Mouse (Mus musculus) forebrain, embryonic 16.5 days (tissue): ENCODE measurements at regions not wholly inside any gene's neighbourhood (a gene's known extent, or its start where the extent isn't known, plus 50 kb on each side); places are given as distances from the start of the nearest gene placed in this dataset.

ENCODE experiments used
- ATAC-seq: fragments of 200-750 bp; cut with Nextera tagmentation; 2 replicates; pipeline ENCODE4 v1.8.0; 2017; ENCODE audit warnings: mild to moderate bottlenecking, moderate library complexity
- H3K27ac ChIP-seq: fragments of 300-500 bp; sonication (generic); 2 replicates; pipeline ENCODE4 v1.5.1; 2014; ENCODE audit warnings: low read length, control low read depth
- H3K27me3 ChIP-seq: fragments of 300-500 bp; sonication (generic); replicated peaks from 2 replicates; pipeline ENCODE4 v1.6.1; 2014; ENCODE audit warnings: low read length; ENCODE audit not compliant: control insufficient read depth, insufficient read depth
- H3K36me3 ChIP-seq: fragments of 300-500 bp; sonication (generic); 2 replicates; pipeline ENCODE4 v1.6.1; 2014; ENCODE audit not compliant: control insufficient read depth, insufficient read depth
- H3K4me1 ChIP-seq: fragments of 300-500 bp; sonication (generic); replicated peaks from 2 replicates; pipeline ENCODE4 v1.6.1; 2014; ENCODE audit warnings: low read length; ENCODE audit not compliant: control insufficient read depth, insufficient read depth
- H3K4me2 ChIP-seq: fragments of 300-500 bp; sonication (generic); 2 replicates; pipeline ENCODE4 v1.6.1; 2014; ENCODE audit warnings: mild to moderate bottlenecking, low read length, control low read depth
- H3K4me3 ChIP-seq: fragments of 300-500 bp; sonication (generic); replicated peaks from 2 replicates; pipeline ENCODE4 v1.5.1; 2014; ENCODE audit warnings: mild to moderate bottlenecking, low read length, control low read depth
- H3K9ac ChIP-seq: fragments of 300-500 bp; sonication (generic); replicated peaks from 2 replicates; pipeline ENCODE4 v1.6.1; 2014; ENCODE audit warnings: low read depth, low read length, control low read depth
- H3K9me3 ChIP-seq: fragments of 300-500 bp; sonication (generic); 2 replicates; pipeline ENCODE4 v1.6.1; 2016; ENCODE audit warnings: low read length; ENCODE audit not compliant: control insufficient read depth
- WGBS: fragments of 180-500 bp; shearing (Covaris S2); extraction: QIAGEN DNeasy Blood & Tissue Kit; methylation state at CpG from one replicate; pipeline ENCODE4 v1.1.7; 2014; 5-methylcytosine and 5-hydroxymethylcytosine counted together

DNA sequence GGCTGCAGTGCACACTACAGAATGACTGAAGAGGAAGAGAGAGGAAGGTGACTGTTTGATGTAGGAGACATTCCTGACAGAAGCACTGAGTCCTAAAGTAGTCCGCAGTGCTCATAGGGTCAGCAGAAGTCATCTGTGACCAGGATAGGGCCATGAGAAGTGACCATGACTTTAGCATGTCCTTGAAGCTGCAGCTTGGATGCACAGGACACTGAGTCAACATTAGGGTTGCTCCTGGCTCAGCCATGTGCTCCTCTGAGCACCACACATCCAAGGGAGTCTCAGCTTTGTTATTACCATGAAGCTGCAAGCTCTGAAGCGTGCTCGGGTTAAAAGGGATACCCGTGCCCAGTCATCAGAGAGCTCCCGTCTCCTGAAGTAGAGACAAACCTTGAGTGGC lies 164.3 kb downstream of the Rap2a start:
- Histone ChIP-seq H3K36me3 (no peaks in the 10 kb centered on the region), H3K4me1 (no peaks in the 10 kb centered on the region), H3K27ac (no peak overlapping the region), H3K9me3 (no peaks in the 10 kb centered on the region), H3K4me3 (no peak overlapping the region), H3K27me3 (no peaks in the 10 kb centered on the region), H3K9ac (no peak overlapping the region), H3K4me2 (no peak overlapping the region)
- 87% methylated on average over 5 of the region's 5 CpGs for WGBS
- no peak for ATAC-seq

DNA sequence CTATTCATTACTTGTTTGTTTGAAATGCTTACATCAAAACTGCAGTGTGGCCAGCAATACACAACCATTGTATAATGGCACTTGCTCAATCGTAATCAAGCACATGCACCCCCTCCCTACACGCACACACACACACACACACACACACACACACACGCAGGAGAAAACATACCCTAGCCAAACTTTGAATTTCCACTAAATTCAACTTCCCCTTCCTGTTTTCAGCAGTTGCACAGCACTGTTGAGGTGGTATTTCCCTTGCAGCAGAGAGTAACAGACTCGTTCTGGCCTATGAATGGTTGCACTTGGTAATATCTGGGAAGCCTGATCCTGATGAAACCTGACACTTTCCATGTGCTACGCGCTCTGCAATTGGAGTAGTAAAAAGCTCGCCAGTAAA lies 173.8 kb downstream of the Rap2a start:
- WGBS = 90% methylated on average over 7 of the region's 7 CpGs
- no peak for ATAC-seq
- H3K9ac ChIP-seq = no peak overlapping the region
- no peaks in the 10 kb centered on the region for H3K4me1 ChIP-seq
- H3K36me3 ChIP-seq = no peaks in the 10 kb centered on the region
- H3K4me2 ChIP-seq = no peak overlapping the region
- H3K9me3 ChIP-seq = no peaks in the 10 kb centered on the region
- H3K27me3 ChIP-seq = no peaks in the 10 kb centered on the region
- H3K4me3 ChIP-seq = no peak overlapping the region
- H3K27ac ChIP-seq = no peak overlapping the region

- ATAC-seq = no peak
- H3K27me3 ChIP-seq = no peaks in the 10 kb centered on the region
- WGBS = 82% methylated on average over 6 of the region's 6 CpGs
- no peaks in the 10 kb centered on the region for H3K4me1 ChIP-seq
- no peak overlapping the region for H3K4me3 ChIP-seq
- H3K4me2 ChIP-seq = no peak overlapping the region
- no peaks in the 10 kb centered on the region for H3K36me3 ChIP-seq
- H3K9me3 ChIP-seq = no peaks in the 10 kb centered on the region
- no peak overlapping the region for H3K27ac ChIP-seq
- no peak overlapping the region for H3K9ac ChIP-seq
These were observed 182.1 kb downstream of the Rap2a start for GRCm38 (mm10) chr14:120660321-120660781.

DNA sequence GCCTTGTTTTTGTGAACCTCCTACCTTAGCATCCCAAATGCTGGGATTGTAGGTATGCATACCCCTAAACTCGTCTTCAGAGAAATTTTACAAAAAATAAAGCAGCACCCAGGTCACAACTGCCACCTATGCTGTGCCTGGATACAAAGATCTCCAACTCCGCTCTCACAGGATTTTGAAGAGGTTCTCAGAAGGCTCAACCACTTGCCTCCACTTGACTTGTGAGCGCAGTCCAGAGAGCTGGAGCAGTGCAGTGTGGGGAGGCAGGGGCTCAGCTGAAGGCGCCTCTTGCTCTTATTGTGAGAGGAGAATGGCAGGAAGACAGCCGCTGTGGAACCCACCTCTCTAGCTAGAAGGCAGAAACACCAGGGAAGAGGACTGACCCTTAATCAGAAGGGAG lies 182.9 kb downstream of the Rap2a start:
- no peaks in the 10 kb centered on the region for H3K36me3 ChIP-seq
- no peaks in the 10 kb centered on the region for H3K4me1 ChIP-seq
- no peaks in the 10 kb centered on the region for H3K27me3 ChIP-seq
- H3K4me3 ChIP-seq = no peak overlapping the region
- H3K4me2 ChIP-seq = no peak overlapping the region
- no peak overlapping the region for H3K9ac ChIP-seq
- H3K9me3 ChIP-seq = no peaks in the 10 kb centered on the region
- WGBS = 79% methylated on average over 5 of the region's 5 CpGs
- ATAC-seq = no peak
- H3K27ac ChIP-seq = no peak overlapping the region

- WGBS = 80% methylated on average over 5 of the region's 5 CpGs
- Histone ChIP-seq H3K4me3 (no peak overlapping the region), H3K9me3 (no peaks in the 10 kb centered on the region), H3K4me2 (no peak overlapping the region), H3K9ac (no peak overlapping the region), H3K36me3 (no peaks in the 10 kb centered on the region), H3K27ac (no peak overlapping the region), H3K27me3 (no peaks in the 10 kb centered on the region), H3K4me1 (no peaks in the 10 kb centered on the region)
- ATAC-seq = no peak
These were observed 191.4 kb downstream of the Rap2a start for GRCm38 (mm10) chr14:120669665-120670064.

DNA sequence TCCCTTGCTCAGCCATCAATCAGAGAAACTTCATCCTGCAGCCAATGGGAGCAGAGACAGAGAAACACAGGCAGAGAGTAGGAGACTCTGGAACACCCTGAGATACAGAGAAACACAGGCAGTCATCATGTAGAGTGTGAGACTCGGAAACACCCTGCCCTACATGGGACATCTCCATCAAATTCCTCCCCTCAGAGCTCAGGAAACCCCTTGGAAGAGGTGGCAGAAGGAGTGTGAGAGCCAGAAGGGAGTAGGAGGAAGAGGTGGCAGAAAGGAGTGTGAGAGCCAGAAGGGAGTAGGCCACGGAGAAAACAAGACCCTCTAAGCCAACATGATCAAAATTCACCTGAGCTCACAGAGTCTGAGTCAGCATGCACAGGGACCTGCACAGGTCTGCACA lies 197.5 kb downstream of the Rap2a start:
- H3K27ac ChIP-seq = no peak overlapping the region
- H3K4me1 ChIP-seq = no peaks in the 10 kb centered on the region
- H3K36me3 ChIP-seq = no peaks in the 10 kb centered on the region
- no peak overlapping the region for H3K9ac ChIP-seq
- H3K4me3 ChIP-seq = no peak overlapping the region
- no peak overlapping the region for H3K4me2 ChIP-seq
- no peaks in the 10 kb centered on the region for H3K9me3 ChIP-seq
- no peak for ATAC-seq
- H3K27me3 ChIP-seq = no peaks in the 10 kb centered on the region
- 83% methylated on average over 2 of the region's 2 CpGs for WGBS

- WGBS = 86% methylated on average over 9 of the region's 9 CpGs
- Histone ChIP-seq H3K9ac (no peak overlapping the region), H3K27me3 (no peaks in the 10 kb centered on the region), H3K4me3 (no peak overlapping the region), H3K9me3 (no peaks in the 10 kb centered on the region), H3K4me2 (no peak overlapping the region), H3K4me1 (no peaks in the 10 kb centered on the region), H3K27ac (no peak overlapping the region), H3K36me3 (no peaks in the 10 kb centered on the region)
- ATAC-seq = peak; percentile 49; the same call in 1 of the 2 replicates
These were observed 200.3 kb downstream of the Rap2a start for GRCm38 (mm10) chr14:120678533-120678932.

GRCm38 (mm10) chr14:120679072-120679471 lies 200.8 kb downstream of the Rap2a start:
- ATAC-seq = no peak

GRCm38 (mm10) chr14:120680272-120680671 lies 202.0 kb downstream of the Rap2a start:
- H3K9me3 ChIP-seq = no peaks in the 10 kb centered on the region
- no peaks in the 10 kb centered on the region for H3K36me3 ChIP-seq
- H3K9ac ChIP-seq = no peak overlapping the region
- H3K27me3 ChIP-seq = no peaks in the 10 kb centered on the region
- H3K27ac ChIP-seq = no peak overlapping the region
- no peaks in the 10 kb centered on the region for H3K4me1 ChIP-seq
- no peak overlapping the region for H3K4me3 ChIP-seq
- WGBS = 97% methylated on average over 2 of the region's 2 CpGs
- no peak for ATAC-seq
- H3K4me2 ChIP-seq = no peak overlapping the region

More at GRCm38 (mm10) chr14:120679072-120679471, 200.8 kb downstream of the Rap2a start:
- Histone ChIP-seq H3K36me3 (no peaks in the 10 kb centered on the region), H3K4me3 (no peak overlapping the region), H3K27me3 (no peaks in the 10 kb centered on the region), H3K4me1 (no peaks in the 10 kb centered on the region), H3K9ac (no peak overlapping the region), H3K9me3 (no peaks in the 10 kb centered on the region), H3K27ac (no peak overlapping the region), H3K4me2 (no peak overlapping the region)
- 68% methylated on average over 2 of the region's 2 CpGs for WGBS

GRCm38 (mm10) chr14:120685263-120685662 lies 207.0 kb downstream of the Rap2a start:
- H3K9me3 ChIP-seq = no peaks in the 10 kb centered on the region
- H3K4me1 ChIP-seq = no peaks in the 10 kb centered on the region
- WGBS = 87% methylated on average over 4 of the region's 4 CpGs
- no peak for ATAC-seq
- H3K4me2 ChIP-seq = no peak overlapping the region
- H3K4me3 ChIP-seq = no peak overlapping the region
- H3K27ac ChIP-seq = no peak overlapping the region
- H3K36me3 ChIP-seq = no peaks in the 10 kb centered on the region
- no peak overlapping the region for H3K9ac ChIP-seq
- no peaks in the 10 kb centered on the region for H3K27me3 ChIP-seq
